Mouse (Mus musculus): ENCODE measurements around the gene Gm21586. TPM values are rescaled to one million over a fixed set of nuclear protein-coding genes. Genes with fewer than 3 reads are reported as not detected.
"Not testable (repeated sequence)": the region's sequence is repeated elsewhere in the genome, so short reads cannot be mapped to it uniquely, and the experiment has no call there.

Gene Gm21586
- polyA plus RNA-seq (2012; rRNA removed), result not detected in 2 replicates

DNA sequence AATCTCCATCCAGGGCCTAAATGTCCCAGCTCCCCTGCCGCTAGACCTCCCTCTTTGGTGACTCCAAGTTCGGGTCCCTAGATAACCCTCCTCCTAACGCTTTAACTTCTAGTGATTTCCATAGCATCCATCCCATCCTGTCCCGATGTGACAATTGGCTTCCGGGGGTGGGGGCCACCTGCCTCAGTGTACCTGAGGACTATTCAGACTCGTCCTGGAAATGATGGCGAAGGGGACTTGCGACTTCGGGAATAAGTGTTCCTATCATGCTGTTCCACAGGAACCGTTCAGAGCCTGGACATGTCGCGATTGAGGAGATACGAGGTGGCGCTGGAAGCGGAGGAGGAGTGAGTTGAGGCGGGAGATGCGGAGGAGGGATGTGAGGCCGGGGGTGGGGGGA lies at the start of gene Gm21586:
Gene Gm21586 (plus strand): TSS at position 301 of the 400 bp plus-strand sequence.
- not testable (repeated sequence) for H3K4me3 ChIP-seq (ENCODE audit: insufficient read depth, low read length); H3K4me1 ChIP-seq (ENCODE audit: control insufficient read depth, insufficient read depth, low read length); H3K27ac ChIP-seq (ENCODE audit: insufficient read depth, low read length)

DNA sequence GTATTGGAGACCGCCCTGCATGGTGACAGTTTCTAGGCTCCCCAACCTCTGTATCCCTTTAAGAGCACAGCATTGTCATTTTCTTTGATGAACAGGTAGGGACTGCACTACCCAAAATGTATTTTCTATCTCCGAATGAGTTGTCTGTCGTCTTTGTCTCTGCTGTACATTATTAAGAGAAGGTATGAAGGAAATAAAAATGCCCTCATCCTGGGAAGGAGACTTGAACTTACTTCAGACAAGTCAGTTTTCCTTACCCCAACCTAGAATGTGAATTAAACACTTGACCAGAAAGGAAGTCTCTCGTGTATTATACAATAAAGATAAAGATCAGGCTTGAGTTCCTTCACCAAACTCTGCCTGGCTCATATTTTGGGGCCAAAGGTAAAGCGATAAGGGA lies 27.3 kb downstream of the Gm21586 start, which contains the start of gene Gm2163:
Gene Gm2163 (plus strand): TSS at position 301 of the 400 bp plus-strand sequence.
- H3K27ac ChIP-seq (ENCODE audit: insufficient read depth, low read length); H3K4me3 ChIP-seq (ENCODE audit: insufficient read depth, low read length); H3K4me1 ChIP-seq (ENCODE audit: control insufficient read depth, insufficient read depth, low read length): not testable (repeated sequence)

Other genes with a start within 250 kb of the Gm21586 start
- not detected in 2 replicates for gene Gm10600, start 198.7 kb upstream of the Gm21586 start, polyA plus RNA-seq (2012; rRNA removed)
- not detected in 2 replicates for gene Ccl21b, start 183.6 kb upstream of the Gm21586 start, polyA plus RNA-seq (2012; rRNA removed)
- not detected in 2 replicates for gene Gm21953, start 145.1 kb upstream of the Gm21586 start, polyA plus RNA-seq (2012; rRNA removed)
- 0.44 and 1.1 TPM in 2 replicates for gene Fam205a3, start 121.0 kb upstream of the Gm21586 start, polyA plus RNA-seq (2012; rRNA removed)
- gene Gm2163, start 27.4 kb downstream of the Gm21586 start, polyA plus RNA-seq (2012; rRNA removed), result 1.8 and 2.1 TPM in 2 replicates
- 0.44 and 1.1 TPM in 2 replicates for gene Fam205a2, start 88.8 kb downstream of the Gm21586 start, polyA plus RNA-seq (2012; rRNA removed)
- gene Gm10591, start 172.8 kb downstream of the Gm21586 start, polyA plus RNA-seq (2012; rRNA removed), result not detected in 2 replicates
- 1.3 and 1.6 TPM in 2 replicates for gene Gm2564, start 190.3 kb downstream of the Gm21586 start, polyA plus RNA-seq (2012; rRNA removed)
- 25.3 and 29.0 TPM in 2 replicates for gene Ccl27b, start 215.9 kb downstream of the Gm21586 start, polyA plus RNA-seq (2012; rRNA removed)
- 0.19 and 0.50 TPM in 2 replicates for gene Il11ra2, start 222.5 kb downstream of the Gm21586 start, polyA plus RNA-seq (2012; rRNA removed)

Data from cortical plate, adult 2 months (tissue).